Mouse (Mus musculus) left cerebral cortex, adult 9 months (tissue): ENCODE measurements around the gene Galnt17.

Experiments
- DNase-seq, 2 experiments: peaks; one replicate each; pipeline ENCODE4 v3.0.0; 2022; ENCODE audit warnings: low spot score in 2 of 2

The Galnt17 gene

DNA sequence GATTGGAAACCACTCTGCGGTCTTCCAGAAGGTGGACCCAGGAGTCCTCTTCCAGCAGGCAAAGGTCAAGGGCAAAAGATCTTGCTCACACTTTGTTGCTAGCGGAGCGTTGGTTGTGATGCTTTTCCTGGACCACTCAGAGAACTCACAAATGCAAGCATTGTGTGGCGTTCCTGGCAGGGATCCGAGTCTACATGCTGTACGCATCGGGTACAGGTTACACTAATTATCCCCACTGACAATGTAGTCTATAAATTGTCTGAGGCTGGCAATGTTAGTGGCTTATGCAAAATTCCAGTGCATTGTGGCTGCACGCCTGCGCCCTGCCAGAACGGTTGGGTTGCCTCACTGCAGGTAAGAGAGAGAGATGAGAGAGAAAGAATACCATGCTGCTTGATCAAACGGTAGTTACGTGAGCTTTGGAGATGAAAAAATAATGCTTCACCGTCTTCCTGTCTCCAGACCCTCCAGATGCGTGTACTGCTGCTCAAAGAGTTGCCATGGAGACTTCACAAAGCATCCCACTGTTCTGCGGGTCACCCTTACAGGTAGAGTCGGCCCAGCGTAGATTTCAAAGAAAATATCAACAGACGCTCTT lies 285.8 kb downstream of the Galnt17 start:
- DNase-seq, result no peak

DNA sequence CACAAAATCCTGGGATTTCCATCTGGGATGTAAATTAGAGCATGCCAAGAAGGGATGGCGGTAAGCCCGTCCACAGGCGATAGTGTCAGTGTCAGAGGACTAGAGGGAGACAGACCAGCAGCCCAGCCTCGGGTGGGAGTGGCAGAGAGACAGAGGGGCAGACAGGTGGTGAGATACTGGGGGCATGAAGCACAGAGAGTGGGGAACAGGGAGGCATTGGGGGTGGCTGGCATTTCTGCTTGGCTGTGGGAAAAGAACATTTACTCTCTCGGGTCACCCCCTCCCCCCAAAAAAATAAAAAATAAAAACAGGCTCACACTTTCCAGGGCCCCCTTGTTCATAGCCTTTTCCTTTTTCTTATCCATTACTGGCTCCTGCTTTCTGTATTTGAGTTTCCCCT lies 287.4 kb downstream of the Galnt17 start:
- DNase-seq, result no peak

DNA sequence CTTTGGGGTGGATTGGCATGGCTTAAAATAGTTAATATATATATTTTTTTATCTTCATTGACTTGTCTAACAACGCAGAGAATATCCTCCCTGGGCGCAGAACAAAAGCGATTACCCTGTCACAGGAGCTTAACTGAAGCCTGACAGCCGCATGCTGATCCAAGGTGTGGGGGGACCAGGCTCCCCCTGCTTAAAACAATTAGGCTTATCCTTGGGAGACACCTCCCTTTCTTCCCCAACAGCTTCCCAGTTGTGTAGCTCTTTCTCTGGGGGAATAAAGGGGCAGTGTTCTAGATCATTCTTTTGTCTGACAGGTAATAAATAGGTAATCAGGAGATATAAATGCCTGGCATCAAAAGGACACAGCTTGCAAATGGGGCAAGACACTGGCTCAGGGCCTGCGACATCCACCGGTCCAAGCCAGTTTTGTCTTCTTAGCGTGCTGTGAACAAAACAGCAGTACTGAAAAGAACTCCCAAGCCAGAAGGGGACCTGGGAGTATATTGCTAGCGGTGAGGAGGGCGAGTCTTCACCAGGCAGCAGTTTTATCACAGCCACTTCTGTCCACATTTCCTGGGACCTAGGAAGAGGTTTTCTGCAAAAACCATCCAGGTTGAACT lies 288.8 kb downstream of the Galnt17 start:
- no peak for DNase-seq

DNA sequence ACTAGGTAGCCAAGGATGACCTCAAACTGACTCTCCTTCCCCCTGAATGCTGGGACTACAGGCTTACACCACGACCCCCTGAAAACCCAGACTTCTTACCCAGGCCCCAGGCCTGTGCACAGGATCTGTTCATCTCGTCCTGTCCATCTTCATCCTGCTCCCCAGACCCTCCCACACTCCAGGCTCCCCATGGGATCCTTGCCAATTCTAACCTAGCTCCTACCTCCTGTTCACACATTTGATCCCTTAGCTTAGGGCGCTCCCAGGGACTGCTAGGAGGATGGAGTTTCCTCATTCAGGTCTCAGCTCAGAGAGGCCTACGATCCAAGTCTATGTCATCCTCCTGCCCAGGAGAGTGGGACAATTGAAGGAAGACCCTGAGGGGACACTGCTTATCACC lies 292.2 kb downstream of the Galnt17 start:
- no peak for DNase-seq

DNA sequence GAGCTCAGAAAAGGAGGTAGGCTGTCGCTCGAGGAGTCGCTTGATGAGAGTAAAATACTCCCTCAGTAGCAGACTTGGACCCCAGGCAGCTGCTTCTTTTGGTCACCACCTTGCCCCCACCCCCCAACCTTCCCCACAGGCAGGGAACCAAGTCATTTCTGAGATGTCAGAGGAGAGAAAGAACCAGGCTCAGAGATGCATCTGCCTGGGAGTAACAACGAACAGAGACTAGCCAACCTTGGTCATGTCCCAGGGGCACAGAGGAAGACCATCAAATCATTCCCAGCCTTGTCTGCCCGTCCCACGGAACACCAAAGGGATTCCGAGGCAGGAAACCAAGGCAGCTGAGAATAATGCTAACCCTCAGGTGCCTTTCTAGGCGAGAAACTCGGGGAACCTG lies 293.0 kb downstream of the Galnt17 start:
- no peak for DNase-seq

DNA sequence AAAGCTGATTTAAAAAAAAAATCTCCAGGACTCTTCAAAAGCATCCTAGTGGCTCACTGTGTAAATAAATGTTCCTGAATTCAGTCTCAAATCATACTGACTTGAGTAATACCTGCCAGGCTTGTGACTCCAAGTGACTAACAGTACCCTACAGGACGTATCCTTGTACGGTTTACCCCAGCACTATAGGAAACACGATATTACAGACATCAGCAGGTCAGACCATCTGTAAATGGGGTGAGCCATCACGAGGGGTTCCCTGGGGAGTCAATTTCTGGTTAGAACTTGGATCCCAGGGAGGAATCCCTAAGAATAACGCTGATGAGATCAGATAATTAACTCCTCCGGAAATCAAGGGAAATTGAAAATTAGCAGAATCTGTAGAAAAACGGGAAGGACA lies 294.5 kb downstream of the Galnt17 start:
- DNase-seq, result no peak

DNA sequence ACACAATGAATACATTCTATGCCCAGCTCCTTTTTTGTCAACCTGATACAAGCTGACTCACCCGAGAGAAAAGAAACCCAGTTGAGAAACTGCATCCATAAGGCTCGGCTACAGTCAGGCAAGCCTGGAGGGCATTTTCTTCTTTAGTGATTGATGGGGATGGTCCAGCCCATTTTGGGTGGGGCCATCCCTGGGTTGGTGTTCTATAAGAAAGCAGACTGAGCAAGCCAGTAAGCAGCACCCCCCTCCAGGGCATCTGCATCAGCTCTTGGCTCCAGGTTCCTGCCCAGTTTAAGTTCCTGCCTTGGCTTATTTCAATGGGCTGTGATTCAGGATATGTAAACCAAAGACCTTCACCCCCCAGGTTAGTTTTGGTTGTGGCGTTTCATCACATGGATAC lies 295.2 kb downstream of the Galnt17 start:
- DNase-seq, result no peak

DNA sequence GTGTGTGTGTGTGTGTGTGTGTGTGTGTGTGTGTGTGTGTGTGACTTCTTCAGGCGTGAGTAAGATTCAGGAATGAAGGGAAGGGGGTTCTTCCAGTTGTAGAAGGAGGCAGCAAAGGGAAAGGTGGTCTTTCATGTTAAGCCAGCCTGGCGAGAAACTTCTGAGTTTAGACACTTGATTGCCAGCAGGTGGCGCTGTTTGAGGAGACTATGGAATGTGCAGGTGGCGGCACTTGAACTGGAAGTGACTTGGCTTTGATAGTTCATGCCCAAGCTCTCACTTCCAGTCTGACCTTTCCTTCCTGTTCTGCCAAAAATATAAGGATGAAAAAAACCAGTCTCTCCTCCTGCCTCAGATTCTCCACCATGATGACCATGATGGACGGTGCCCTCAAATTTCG lies 298.8 kb downstream of the Galnt17 start:
- no peak for DNase-seq

DNA sequence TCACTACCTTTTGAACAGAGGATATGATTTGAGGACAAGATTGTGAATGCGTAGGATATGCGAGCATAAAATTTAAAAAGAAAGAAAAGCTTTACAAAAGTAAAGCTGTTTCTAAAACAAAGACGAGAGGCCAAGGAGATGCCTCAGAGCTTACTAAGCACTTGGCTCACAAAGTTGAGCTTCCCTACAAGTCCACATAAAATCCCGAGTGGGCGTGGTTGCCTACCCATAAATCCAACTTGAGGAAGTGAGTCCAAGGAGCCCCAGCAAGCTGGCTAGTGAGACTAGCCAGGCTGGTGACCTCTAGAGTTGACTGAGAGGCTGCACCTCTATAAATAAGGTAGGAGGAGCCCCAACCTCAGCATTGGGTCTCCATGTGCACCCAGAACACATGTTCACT lies 299.8 kb downstream of the Galnt17 start:
- no peak for DNase-seq

DNA sequence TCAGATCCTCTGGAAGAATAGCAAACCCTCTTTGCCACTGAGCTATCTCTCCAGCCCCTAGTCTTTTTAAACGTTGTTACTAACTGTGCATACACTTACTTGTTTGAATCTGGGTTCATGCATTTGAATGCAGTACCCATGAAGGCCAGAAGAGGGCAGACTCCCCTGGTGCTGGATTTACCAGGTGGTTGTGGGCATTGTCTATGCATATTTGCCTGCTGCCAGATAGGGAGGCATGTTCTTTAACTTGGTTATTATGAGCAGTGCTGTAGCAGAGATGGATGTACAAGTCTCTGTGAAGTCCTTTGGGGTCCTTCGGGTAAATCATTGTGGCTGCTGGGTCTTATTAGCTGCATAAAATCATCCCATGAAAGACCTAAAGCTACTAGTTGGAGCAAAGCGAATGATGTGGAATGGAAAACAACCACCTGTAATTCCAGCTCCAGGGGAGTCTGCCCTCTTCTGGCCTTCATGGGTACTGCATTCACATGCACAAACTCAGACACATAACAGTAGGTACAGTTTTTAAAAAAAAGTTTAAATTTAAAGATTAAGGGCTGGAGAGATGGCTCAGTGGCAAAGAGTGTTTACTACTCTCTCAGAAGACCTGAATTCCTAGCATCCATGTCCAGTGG lies 300.3 kb downstream of the Galnt17 start:
- DNase-seq, result peak in 1 of 2 experiments; percentile 34

DNA sequence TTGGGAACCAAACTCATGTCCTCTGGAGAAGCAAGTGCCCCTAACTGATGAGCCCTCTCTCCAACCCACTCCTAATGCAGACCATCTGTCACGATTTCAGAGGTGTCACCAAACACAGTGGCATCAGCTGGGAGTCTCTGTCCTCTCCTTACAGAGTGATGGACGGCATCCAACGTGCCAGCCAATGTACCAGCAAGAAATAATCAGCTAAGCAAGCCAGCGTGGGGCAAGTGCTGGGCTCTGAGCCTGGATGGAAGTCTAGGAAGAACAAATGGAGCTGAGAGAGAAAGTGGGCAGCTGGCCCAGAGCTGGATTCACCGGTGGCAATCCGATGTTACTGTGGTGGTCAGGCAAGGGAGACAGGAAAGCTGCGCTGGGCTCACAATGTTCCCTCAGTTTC lies 301.1 kb downstream of the Galnt17 start:
- DNase-seq, result peak; percentile 40 to 74

DNA sequence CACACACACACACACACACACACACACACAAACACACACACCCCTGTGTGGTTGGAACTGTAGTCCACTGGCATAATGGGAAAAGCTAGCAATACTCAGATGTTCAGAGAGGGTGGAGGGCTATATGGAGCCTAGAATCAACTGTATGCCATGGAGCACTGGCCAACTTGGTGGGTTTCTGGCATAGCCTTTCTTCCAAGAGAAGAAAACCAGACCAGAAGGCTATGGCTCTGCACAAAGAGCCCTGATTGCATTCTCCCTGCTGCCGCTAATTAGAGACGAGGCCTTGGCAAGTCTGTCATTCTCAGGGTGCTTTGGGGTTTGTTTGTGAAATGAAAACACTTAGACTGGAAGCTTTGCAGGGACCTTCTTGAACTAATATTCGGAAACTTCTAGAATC lies 301.8 kb downstream of the Galnt17 start:
- DNase-seq, result no peak

DNA sequence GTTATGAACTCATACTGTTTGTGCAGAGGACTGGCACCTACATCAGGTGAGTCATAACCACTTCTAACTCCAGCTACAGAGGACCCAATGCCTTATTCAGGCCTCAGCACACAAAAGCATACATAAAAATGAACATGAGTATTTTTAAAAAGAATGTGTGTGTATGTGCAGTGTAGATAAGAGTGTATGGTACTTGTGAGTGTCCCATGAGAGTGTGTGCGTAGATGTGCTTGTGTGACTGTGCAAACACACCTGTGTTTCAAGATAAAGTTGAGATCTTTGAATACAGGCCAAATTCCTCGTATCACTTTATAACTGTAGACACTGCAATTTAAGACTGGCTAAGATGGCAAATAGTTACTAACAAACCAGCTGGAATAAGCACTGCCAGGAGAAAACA lies 307.7 kb downstream of the Galnt17 start:
- no peak for DNase-seq

DNA sequence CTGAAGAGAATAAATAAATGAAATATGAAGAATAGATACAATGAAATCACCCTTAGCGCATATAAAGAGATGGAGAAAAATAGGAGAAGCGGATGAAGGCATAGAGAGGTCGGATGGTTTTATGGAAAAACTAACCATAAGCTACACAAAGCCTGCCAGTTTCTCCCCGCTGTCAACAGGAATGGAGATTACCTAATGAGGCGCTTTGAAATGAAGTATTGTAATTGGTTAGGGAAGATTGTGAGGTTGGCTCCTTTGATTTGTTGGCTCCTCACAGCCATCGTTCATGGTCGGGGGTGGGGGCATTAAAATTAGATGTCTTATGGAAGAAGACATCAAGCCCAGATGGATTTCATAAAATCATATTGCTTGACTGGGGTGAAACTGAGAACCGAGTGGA lies 329.0 kb downstream of the Galnt17 start:
- no peak for DNase-seq

DNA sequence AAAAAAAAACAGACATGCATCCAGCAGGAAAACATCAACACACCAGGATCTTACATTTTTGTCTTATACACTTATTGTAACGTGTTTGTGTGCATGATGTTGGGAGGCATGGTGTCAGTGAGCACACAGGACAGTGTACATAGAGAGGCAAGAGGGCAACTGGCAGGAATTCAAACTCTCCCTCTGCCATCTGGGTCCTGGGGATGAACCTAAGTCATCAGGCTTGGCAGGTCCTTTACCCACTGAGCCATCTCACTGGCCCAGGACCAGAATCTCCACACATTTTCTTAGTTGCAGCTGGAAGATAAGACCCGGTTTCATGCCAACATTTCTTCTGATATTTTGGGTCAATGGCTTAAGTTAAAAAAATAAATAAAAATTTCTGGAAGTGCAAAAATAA lies 329.4 kb downstream of the Galnt17 start:
- no peak for DNase-seq

DNA sequence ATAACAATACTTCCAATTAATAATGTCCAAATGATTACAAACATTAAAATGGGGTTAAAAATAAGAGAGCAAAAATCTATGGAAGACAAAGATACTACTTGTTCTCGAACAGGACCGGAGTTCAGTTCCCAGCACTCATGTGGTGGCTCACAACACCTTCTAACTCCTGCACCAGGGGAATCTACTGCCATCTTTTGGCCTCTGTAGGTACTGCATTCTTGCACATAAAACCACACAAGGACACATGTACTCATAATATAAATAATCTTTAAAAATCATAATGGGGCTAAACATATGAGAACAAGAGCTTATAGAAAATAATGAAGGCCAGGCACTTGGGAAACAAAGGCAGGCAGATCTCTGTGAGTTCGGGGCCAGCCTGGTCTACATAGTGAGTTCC lies 330.3 kb downstream of the Galnt17 start:
- no peak for DNase-seq

DNA sequence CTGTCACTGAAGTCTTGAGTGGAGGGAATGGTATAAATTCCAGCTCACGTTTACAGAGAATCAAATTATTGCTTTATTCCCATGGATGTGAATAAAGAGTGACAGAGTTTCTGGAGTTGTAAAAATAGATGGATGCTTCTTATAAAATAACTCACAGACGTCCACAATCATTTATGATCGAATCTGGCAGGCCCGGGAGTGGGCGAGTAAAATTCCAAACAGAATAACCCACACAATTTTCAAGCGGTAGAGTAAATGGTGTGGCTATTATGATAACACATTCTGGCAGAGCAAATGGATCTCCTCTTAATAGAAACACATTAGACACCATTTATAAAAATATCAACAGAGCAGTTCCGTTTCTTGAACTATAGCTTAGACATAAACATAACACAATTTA lies 355.9 kb downstream of the Galnt17 start:
- DNase-seq, result peak in 1 of 2 experiments; percentile 28

DNA sequence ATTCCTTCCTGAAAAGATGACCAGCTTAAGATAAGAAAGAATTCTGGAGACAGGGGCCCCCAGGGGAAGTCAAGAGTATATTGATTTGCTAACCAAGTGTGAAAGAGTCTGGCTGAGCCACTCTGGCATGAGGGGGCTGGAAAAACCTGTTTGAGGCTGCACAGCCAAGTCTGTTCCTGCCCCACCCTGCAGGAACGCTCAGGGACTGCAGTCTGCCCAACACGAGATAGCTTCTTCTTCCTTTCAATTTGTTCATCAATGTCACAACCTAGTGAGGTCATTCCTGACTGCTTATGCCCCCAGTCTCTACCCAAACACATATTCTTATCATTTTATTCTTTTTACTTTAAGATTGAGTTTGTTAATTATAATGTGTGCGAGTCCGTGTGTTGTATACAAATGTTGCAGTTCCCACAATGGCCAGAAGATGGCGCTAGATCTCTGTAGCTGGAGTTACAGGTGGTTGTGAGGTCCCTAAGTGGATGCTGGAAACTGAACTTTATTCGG lies 357.4 kb downstream of the Galnt17 start:
- DNase-seq, result no peak

DNA sequence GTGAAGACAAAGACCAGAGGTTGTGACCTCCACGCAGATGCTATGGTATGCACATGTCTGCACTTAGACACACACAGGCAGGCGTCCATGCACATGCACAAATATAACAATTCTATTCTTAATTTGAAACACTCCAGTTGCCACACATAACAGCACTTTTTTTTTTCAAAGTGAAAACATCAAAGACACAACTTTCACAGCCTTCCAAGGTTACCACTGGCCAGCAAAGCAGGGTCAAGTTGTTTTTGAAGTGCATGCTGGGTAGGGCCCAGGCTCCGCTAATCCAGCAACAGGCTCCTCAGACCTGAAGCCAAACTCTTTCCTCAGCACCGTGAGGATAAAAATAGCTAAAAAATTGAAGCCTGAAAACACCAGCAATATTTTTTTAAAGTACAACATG lies 357.9 kb downstream of the Galnt17 start:
- no peak for DNase-seq

DNA sequence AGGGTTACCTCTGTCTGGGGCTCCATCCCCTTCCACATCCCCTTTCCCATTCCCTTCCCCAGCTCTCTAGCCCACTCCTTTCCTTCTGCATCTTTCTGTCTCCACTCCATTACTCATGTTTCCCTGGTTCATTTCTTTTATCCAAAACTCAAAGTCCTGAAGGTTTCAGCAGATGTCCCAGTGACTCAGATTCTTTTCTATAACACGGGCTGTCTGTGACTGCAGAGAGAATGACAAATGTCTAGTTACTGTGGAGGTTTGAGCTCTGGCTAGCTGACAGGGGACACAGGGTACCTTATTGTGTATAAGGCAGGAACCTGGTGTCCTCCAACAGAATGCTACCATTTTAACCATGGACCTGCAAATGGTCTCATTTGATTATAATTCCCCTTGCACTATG lies 358.6 kb downstream of the Galnt17 start:
- DNase-seq, result no peak

DNA sequence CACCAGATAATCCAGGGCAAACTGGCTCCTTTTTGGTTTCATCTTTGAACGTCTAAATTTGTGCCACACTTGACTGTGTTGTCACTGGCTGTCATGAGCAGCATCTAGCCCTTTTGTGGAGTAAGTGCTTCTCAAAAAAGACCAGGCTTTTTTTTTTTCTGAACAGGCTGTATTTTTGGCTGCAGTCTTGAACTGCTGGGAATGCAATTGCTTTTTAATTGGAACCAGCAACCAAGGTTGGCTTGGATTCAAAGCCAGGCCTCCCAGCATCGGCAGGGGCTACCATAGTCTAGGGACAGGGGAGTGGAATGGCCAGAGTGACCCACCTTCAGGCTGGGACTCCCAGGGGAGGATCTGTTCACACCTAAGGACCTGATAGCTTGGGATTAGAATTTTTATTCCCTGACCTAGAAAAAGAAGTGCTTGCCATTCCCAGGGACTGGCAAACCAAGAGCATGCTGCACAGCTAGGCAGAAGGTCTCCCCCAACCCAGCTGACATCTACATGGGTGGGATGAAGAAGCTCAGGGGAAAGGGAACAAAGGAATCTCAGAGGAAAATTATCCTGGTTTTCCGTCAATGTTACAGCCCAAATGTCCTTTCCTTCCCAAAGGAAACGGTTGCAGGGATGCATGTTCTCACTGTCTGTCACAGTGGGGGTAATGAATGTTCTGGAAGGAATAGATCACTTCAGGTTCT lies 369.2 kb downstream of the Galnt17 start:
- peak; percentile 16 to 29 for DNase-seq

DNA sequence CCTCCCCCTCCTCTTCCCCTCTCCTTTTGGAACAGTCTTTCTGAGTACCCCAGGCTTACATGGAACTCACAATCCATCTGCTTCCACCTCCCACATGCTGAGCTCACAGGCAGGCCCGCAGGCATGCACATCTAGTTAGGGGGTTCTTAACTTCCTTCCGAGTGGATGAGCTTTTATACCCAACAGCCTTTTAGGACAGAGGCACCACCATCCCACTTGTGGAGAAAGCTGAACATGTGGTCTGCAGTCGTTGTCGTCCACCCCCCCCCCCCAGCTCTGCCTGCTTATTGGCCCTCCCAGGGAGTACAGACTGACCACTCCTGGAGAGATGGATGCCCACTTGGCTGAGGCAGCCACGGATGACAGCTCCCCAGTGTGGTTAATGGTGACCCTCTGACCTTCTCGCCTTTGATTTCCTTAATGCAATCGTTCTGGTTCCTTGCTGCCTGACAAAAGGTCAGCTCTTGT lies 370.0 kb downstream of the Galnt17 start:
- DNase-seq, result peak in 1 of 2 experiments; percentile 30

DNA sequence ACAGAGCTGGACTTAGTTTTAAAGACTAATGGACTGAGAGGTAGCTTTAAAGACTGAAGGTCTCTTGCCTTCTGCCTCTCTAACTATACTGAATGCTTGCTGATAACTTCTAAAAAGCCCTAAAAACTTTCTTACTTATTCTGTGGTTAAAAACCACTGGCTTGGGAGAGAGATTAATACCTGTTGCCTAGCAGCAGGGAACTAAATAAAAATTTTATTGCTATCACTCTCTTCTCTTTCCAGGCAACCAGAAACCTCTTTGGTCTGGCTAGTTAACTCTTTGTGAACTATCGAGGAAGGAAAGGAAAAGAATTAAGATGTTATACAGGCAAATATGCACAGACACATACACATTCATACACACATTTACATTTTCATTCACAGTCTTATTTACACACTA lies 377.3 kb downstream of the Galnt17 start:
- DNase-seq, result no peak
